Mouse (Mus musculus) cerebellum, adult (tissue): ENCODE measurements at regions not wholly inside any gene's neighbourhood (a gene's known extent, or its start where the extent isn't known, plus 50 kb on each side); places are given as distances from the start of the nearest gene placed in this dataset.

Experiments
- ATAC-seq: cut with Nextera tagmentation; 2 replicates; pipeline ENCODE4 v1.9.2; 2017; ENCODE audit warnings: mild to moderate bottlenecking, moderate library complexity, mixed read lengths; ENCODE audit not compliant: insufficient number of reproducible peaks, low FRiP score, low TSS enrichment

DNA sequence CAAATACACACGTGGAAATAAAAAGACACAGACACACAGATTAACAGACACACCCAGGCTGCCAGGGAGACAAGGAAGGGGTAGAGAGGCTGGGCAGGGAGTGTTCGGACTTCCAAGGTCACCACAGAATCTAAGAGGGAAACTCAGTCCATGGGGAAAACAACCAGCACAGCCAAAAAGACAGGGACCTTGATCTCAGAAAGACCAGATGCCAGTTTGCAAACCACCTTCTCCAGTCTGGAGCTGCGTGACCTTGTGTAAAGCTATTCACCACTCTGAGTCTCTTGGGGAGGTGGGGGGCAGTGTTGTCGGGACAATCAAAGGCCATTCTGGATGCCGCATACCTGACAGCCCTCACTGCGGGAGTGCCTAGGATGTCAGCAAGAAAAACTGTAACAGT, 93.0 kb upstream of the Csf3r start:
- ATAC-seq: no peak

DNA sequence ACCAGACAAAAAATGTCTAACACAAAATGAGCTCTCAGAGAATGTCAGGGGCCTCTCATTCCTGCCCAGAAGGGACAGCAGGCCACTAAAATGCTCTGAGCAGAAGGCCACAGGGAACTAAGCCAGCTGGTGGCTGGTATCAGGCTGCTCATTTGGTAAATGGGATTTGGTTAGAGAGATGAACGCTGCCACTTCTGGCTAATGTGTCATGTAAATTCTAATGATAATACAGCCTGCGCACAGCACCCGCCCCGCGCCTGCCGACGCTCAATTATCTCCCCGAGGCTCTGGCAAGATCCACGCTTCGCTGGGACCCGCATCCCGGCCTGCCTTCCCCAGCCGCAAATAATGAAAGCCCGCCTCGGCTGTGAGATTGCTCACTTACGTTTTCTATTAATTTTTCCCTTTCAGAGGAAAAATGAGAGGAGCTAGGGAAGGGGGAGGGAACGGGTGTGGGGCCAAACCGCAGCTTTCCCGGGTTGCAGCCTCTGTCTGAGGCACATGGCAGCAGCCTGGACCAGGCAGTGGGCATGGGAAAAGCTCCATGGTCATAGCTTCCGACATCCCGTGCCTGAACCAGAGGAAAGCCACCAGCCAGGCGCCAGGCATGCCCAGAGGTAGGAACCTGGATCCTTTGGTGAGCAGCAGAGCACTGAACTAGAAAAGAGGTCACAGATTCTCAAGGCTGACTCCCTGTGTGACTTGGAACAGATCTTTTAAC, 92.2 kb upstream of the Csf3r start:
- no peak for ATAC-seq

- no peak for ATAC-seq
Observed at GRCm38 (mm10) chr4:125936357-125936756, 88.0 kb upstream of the Csf3r start.

DNA sequence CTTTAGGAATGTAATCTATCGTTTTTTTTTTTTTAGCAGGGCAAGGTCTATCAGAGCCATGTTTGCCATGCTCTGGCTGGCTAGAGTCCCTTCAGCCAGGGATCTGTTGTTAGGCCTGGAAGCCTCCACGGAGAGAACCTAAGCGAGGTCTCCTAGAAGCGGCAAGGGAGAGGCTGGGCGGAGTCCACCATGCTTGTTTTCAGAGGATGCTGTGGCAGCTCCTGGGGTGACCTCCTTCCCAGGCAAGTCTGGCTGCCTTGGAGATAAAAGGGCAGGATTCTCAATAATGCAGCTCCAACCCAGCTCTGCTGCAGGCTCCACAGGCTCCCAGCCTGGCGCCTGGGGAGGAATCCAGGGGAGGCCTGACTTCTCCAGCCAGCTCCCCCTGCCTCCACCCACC, 86.2 kb upstream of the Csf3r start:
- no peak for ATAC-seq

DNA sequence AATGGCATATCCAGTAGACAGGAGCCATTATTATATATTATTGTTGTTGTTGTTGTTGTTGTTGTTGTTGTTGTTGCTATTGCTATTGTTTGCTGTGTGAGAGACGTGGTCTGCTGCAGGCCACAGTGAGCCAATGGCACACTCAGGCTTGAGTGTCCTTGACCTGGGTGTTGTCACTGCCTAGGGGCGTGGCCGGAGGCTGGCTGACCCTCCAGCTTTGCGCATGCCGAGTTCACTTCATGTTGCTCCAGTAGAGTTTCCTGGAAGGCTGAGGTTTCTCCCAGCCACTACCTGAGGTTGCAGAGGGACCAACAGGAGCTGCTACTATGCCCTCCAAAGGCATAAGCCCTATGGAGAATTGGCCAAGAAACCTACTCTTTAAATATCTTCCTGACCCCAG, 83.1 kb upstream of the Csf3r start:
- ATAC-seq: no peak

- no peak for ATAC-seq
Observed at GRCm38 (mm10) chr4:125941916-125942315, 82.4 kb upstream of the Csf3r start.

GRCm38 (mm10) chr4:125945062-125945461, 79.3 kb upstream of the Csf3r start:
- no peak for ATAC-seq

- no peak for ATAC-seq
Observed at GRCm38 (mm10) chr4:125959426-125959825, 64.9 kb upstream of the Csf3r start.

- no peak for ATAC-seq
Observed at GRCm38 (mm10) chr4:125960704-125961279, 63.6 kb upstream of the Csf3r start.

GRCm38 (mm10) chr4:125962677-125963076, 61.7 kb upstream of the Csf3r start:
- ATAC-seq: peak; percentile 58; the same call in 1 of the 2 replicates
